Mouse (Mus musculus): ENCODE measurements around the gene Snorc. TPM values are rescaled to one million over a fixed set of nuclear protein-coding genes. Genes with fewer than 3 reads are reported as not detected.
A peak's percentile ranks its signal among the peaks of the same experiment; 100 is the strongest.
"Not testable (repeated sequence)": the region's sequence is repeated elsewhere in the genome, so short reads cannot be mapped to it uniquely, and the experiment has no call there.

Gene Snorc
- total RNA-seq (2012; rRNA removed): 1.3 TPM in 1 of 2 replicates, not detected in the other

DNA sequence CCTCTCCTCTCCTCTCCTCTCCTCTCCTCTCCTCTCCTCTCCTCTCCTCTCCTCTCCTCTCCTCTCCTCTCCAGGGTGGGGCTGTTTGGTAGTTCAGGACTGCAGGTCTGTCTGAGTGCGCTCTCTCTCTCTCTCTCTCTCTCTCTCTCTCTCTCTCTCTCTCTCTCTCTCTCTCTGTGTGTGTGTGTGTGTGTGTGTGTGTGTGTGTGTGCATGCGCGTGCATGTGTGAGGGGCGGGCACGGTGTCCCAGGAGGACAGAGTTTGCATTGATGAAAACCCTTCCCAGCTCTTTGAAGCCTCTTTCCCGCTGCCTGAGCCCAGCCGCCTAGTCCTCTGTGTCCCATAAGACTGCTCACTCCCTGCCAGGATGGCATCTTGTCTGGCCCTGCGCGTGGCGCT lies at the start of gene Snorc:
Gene Snorc, plus strand, starts transcription at position 301 of the 400 bp plus-strand sequence.
- H3K9ac ChIP-seq (ENCODE audit: insufficient read depth, low read depth, low read length, poor library complexity, severe bottlenecking): peak within 1 kb of the TSS; percentile 4; the same call in 1 of the 2 replicates
- H3K4me1 ChIP-seq (ENCODE audit: control insufficient read depth in 2 of 2, insufficient read depth in 2 of 2, low read length in 2 of 2, poor library complexity in 1 of 2); H3K36me3 ChIP-seq (ENCODE audit: control insufficient read depth, insufficient read depth, low read length, poor library complexity, severe bottlenecking); DNase-seq (ENCODE audit: low read depth, low spot score); H3K27ac ChIP-seq (ENCODE audit: insufficient read depth, low read depth, low read length, poor library complexity, severe bottlenecking); in situ Hi-C loops (cut with MboI; ENCODE audit: low sequenced_read_pairs in 2 of 2, unreplicated experiment in 2 of 2); H3K9me3 ChIP-seq (ENCODE audit: control insufficient read depth, insufficient read depth, low read depth, low read length): not testable (repeated sequence)
- H3K4me3 ChIP-seq (ENCODE audit: insufficient read depth in 1 of 2, low read depth in 1 of 2, low read length in 2 of 2, poor library complexity in 1 of 2, severe bottlenecking in 1 of 2): peak within 1 kb of the TSS in 1 of 2 experiments; percentile 7; a peak in 1 of 4 replicates

DNA sequence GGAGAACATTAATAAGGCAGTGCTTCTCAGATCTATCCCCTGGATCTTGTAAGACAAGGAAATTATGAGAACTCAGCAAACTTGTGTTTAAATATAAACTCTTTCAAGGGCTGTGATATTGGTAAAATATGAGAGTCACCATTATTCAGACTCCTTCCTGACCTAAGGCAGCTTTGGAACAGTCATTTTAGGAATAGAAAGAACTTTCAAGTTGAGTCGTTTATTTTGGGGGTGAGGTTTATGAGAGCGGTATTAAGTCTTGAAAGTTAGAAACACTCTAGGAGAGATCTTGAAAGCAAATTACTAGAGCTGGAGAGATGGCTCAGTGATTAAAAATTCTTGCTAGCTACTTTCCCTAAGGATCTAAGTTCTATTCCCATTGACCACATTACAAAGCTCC lies 34.9 kb upstream of the Snorc start:
- Histone ChIP-seq H3K36me3 (ENCODE audit: control insufficient read depth, insufficient read depth, low read length, poor library complexity, severe bottlenecking) (peaks cover 14% of the 10 kb centered on the region), H3K4me1 (ENCODE audit: control insufficient read depth in 2 of 2, insufficient read depth in 2 of 2, low read length in 2 of 2, poor library complexity in 1 of 2) (no peaks in the 10 kb centered on the region)
- TF ChIP-seq ZNF384 (IDR thresholded peaks at IDR 0.05; ENCODE audit: low read depth, low read length): no peak
- TF ChIP-seq ZC3H11A (IDR thresholded peaks at IDR 0.05; ENCODE audit: borderline replicate concordance, low read depth, low read length): no peak
- no peak for TF ChIP-seq HCFC1 (IDR thresholded peaks at IDR 0.05; ENCODE audit: borderline replicate concordance, insufficient read depth, low read length)
- no peak for TF ChIP-seq CHD2 (IDR thresholded peaks at IDR 0.05; ENCODE audit: low read depth, low read length)
- no peak for TF ChIP-seq MAFK (IDR thresholded peaks at IDR 0.05; ENCODE audit: insufficient read depth, low read depth, low read length)

DNA sequence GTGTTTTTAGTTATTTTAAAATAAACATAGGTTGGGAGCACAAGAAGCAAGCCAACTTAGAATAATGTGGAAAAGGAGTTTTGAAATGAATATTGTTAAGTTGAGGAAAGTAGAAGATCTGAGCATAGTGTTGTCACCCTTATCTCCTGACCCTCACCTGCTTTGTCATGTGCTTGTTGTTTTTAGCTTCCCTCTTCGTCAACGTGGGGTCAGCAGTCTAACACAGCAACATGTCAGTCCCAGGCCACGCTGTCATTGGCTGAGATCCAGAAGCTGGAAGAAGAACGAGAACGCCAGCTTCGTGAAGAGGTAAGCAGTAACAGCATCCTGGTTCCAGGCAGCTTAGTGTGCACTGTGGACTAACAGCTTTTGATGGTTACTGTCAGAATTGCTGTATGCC lies 33.5 kb upstream of the Snorc start:
- H3K27ac ChIP-seq (ENCODE audit: insufficient read depth, low read depth, low read length, poor library complexity, severe bottlenecking): no peak overlapping the region
- no peak overlapping the region for H3K4me3 ChIP-seq (ENCODE audit: insufficient read depth in 1 of 2, low read depth in 1 of 2, low read length in 2 of 2, poor library complexity in 1 of 2, severe bottlenecking in 1 of 2)
- in situ Hi-C loops (cut with MboI; ENCODE audit: low sequenced_read_pairs in 2 of 2, unreplicated experiment in 2 of 2): no loop called here
- H3K9ac ChIP-seq (ENCODE audit: insufficient read depth, low read depth, low read length, poor library complexity, severe bottlenecking): no peak overlapping the region
- DNase-seq (ENCODE audit: low read depth, low spot score): no peak
- H3K4me1 ChIP-seq (ENCODE audit: control insufficient read depth in 2 of 2, insufficient read depth in 2 of 2, low read length in 2 of 2, poor library complexity in 1 of 2): no peaks in the 10 kb centered on the region
- H3K36me3 ChIP-seq (ENCODE audit: control insufficient read depth, insufficient read depth, low read length, poor library complexity, severe bottlenecking): peaks cover 21% of the 10 kb centered on the region
- TF ChIP-seq ZC3H11A (IDR thresholded peaks at IDR 0.05; ENCODE audit: borderline replicate concordance, low read depth, low read length) (no peak), HCFC1 (IDR thresholded peaks at IDR 0.05; ENCODE audit: borderline replicate concordance, insufficient read depth, low read length) (no peak)
- H3K9me3 ChIP-seq (ENCODE audit: control insufficient read depth, insufficient read depth, low read depth, low read length): no peaks in the 10 kb centered on the region

More for the DNA sequence above, 34.9 kb upstream of the Snorc start:
- DNase-seq (ENCODE audit: low read depth, low spot score): no peak
- no peak overlapping the region for H3K4me3 ChIP-seq (ENCODE audit: insufficient read depth in 1 of 2, low read depth in 1 of 2, low read length in 2 of 2, poor library complexity in 1 of 2, severe bottlenecking in 1 of 2)
- H3K27ac ChIP-seq (ENCODE audit: insufficient read depth, low read depth, low read length, poor library complexity, severe bottlenecking): no peak overlapping the region
- H3K9ac ChIP-seq (ENCODE audit: insufficient read depth, low read depth, low read length, poor library complexity, severe bottlenecking): no peak overlapping the region
- no peaks in the 10 kb centered on the region for H3K9me3 ChIP-seq (ENCODE audit: control insufficient read depth, insufficient read depth, low read depth, low read length)
- in situ Hi-C loops (cut with MboI; ENCODE audit: low sequenced_read_pairs in 2 of 2, unreplicated experiment in 2 of 2): no loop called here

DNA sequence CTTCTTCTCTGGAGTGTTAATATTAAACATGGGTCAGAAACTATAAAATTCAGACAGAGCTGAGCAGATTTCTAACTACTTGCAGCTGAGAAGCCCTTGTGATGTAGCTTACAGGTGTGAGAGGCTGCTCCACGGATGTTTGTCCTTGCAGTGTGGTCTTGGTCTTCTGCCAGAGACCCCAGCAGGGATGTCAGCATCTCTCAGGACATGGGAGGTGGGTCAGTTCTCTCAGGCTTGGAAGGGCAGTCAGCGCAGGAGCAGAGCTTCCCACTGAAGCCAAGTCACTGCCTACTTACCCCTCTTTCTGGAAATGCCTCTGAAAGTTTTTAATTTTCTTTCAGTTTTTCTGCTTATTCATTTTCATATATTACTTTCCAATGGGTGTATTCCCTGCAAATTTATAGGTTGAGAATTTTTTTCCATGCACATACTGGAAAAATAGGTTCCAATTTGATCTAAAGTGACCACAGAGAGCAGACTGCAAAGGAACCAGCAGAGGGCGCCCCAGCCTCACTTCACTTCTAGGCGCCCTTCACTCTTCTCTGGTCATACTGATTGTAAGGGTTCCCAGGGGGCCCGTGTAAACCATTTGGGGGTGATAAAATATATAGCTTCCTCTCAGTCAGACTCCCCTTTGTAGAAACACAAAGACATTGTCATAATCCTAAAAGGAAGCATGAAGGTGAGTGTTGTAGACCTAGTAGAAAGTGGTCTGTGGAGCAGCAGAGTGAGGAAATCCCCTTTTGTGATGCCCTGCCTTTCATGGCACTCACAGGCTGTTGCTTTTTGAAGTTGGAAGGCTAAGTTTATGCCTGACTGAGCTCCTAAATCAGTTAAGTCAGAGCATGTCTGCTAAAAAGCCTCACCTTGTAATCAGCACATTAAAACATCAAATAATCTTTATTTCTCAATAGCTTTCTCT lies 22.6 kb upstream of the Snorc start:
- in situ Hi-C loops (cut with MboI; ENCODE audit: low sequenced_read_pairs in 2 of 2, unreplicated experiment in 2 of 2): no loop called here
- H3K4me1 ChIP-seq (ENCODE audit: control insufficient read depth in 2 of 2, insufficient read depth in 2 of 2, low read length in 2 of 2, poor library complexity in 1 of 2): no peaks in the 10 kb centered on the region
- no peak overlapping the region for H3K27ac ChIP-seq (ENCODE audit: insufficient read depth, low read depth, low read length, poor library complexity, severe bottlenecking)
- DNase-seq (ENCODE audit: low read depth, low spot score): peak; percentile 49
- TF ChIP-seq MAFK (IDR thresholded peaks at IDR 0.05; ENCODE audit: insufficient read depth, low read depth, low read length) (no peak), ZC3H11A (IDR thresholded peaks at IDR 0.05; ENCODE audit: borderline replicate concordance, low read depth, low read length) (peak; percentile 12; the same call in 1 of the 2 replicates)
- H3K36me3 ChIP-seq (ENCODE audit: control insufficient read depth, insufficient read depth, low read length, poor library complexity, severe bottlenecking): peaks cover 27% of the 10 kb centered on the region
- no peaks in the 10 kb centered on the region for H3K9me3 ChIP-seq (ENCODE audit: control insufficient read depth, insufficient read depth, low read depth, low read length)
- no peak overlapping the region for H3K9ac ChIP-seq (ENCODE audit: insufficient read depth, low read depth, low read length, poor library complexity, severe bottlenecking)
- H3K4me3 ChIP-seq (ENCODE audit: insufficient read depth in 1 of 2, low read depth in 1 of 2, low read length in 2 of 2, poor library complexity in 1 of 2, severe bottlenecking in 1 of 2): no peak overlapping the region

DNA sequence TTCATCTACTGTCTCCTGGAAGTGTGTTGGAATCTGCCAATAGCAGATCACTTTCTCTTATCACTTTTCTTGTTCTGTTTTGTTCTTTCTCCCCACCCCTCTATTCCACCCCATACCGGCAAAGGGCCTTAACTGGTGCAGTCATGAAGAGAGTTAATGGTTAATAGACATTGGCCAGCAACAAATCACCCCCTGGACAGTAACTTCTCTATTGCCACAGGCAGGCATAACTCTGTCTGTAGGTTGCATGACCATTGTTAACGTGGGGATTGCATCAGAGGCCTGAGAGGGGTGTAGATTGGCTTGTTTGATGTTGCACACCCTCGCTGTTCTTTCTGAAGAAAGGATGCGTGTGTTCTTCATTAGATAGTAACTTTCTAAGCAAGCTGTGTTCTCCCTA lies 20.6 kb upstream of the Snorc start:
- Histone ChIP-seq H3K9ac (ENCODE audit: insufficient read depth, low read depth, low read length, poor library complexity, severe bottlenecking) (no peak overlapping the region), H3K36me3 (ENCODE audit: control insufficient read depth, insufficient read depth, low read length, poor library complexity, severe bottlenecking) (peaks cover 22% of the 10 kb centered on the region), H3K27ac (ENCODE audit: insufficient read depth, low read depth, low read length, poor library complexity, severe bottlenecking) (no peak overlapping the region), H3K9me3 (ENCODE audit: control insufficient read depth, insufficient read depth, low read depth, low read length) (no peaks in the 10 kb centered on the region), H3K4me3 (ENCODE audit: insufficient read depth in 1 of 2, low read depth in 1 of 2, low read length in 2 of 2, poor library complexity in 1 of 2, severe bottlenecking in 1 of 2) (no peak overlapping the region), H3K4me1 (ENCODE audit: control insufficient read depth in 2 of 2, insufficient read depth in 2 of 2, low read length in 2 of 2, poor library complexity in 1 of 2) (no peaks in the 10 kb centered on the region)
- no peak for TF ChIP-seq ZC3H11A (IDR thresholded peaks at IDR 0.05; ENCODE audit: borderline replicate concordance, low read depth, low read length)
- TF ChIP-seq MAFK (IDR thresholded peaks at IDR 0.05; ENCODE audit: insufficient read depth, low read depth, low read length): no peak
- TF ChIP-seq ZNF384 (IDR thresholded peaks at IDR 0.05; ENCODE audit: low read depth, low read length): no peak
- TF ChIP-seq HCFC1 (IDR thresholded peaks at IDR 0.05; ENCODE audit: borderline replicate concordance, insufficient read depth, low read length): no peak
- TF ChIP-seq CHD2 (IDR thresholded peaks at IDR 0.05; ENCODE audit: low read depth, low read length): no peak
- DNase-seq (ENCODE audit: low read depth, low spot score): no peak
- in situ Hi-C loops (cut with MboI; ENCODE audit: low sequenced_read_pairs in 2 of 2, unreplicated experiment in 2 of 2): no loop called here

Data from ES-E14 (cell line).